Mouse (Mus musculus) embryo, embryonic 10 days (tissue): ENCODE data around the gene Gm11084.
A peak's percentile ranks its signal among the peaks of the same experiment; 100 is the strongest.
"Not testable (repeated sequence)": the region's sequence is repeated elsewhere in the genome, so short reads cannot be mapped to it uniquely, and the experiment has no call there.

Experiments used
- DNase-seq: peaks from one replicate; pipeline ENCODE4 v3.0.0-alpha.2; 2015; ENCODE audit warnings: low spot score

Gene Gm11084

DNA sequence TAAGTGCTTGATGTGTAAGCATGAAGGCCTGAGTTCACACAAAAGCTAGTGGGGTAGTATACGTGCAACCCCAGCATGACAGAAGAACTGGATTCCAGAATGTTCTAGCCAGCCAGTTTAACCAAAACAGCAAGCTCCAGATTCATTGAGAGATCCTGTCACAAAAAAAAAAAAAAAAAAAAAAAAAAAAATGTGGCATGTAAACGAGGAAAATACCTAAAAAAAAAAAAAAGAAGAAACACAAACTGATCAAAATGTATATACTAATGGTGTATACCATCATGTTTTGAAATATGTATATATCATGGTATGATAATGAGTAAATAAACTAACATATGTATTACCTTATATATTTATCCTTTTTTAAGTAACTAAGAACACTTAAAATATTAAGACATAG lies 7.6 kb upstream of the Gm11084 start:
- DNase-seq = no peak

- no peak for DNase-seq
These were observed 6.0 kb upstream of the Gm11084 start for GRCm38 (mm10) chr2:72992497-72992896.

- not testable (repeated sequence) for DNase-seq
These were observed 2.4 kb upstream of the Gm11084 start for GRCm38 (mm10) chr2:72988945-72989344.

DNA sequence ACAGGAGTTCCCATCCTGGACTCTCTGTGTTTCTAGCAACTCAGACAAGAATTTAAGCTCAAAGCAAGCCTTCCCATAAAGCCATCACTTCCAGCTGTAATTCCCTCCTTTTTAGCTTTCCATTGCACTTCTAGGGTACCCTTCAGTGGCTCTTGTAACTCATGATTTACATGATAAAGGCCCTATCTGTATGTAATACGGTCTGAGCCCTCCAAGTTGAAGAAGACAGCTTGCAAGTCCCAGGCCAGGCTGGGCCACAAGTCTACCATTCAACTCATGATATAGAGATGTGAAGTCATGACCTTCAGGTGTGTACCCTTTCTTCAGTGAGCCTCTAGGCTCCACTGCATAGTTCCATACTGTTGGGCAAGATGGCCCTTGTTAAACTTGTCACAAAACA lies 1.0 kb downstream of the Gm11084 start:
- no peak for DNase-seq

DNA sequence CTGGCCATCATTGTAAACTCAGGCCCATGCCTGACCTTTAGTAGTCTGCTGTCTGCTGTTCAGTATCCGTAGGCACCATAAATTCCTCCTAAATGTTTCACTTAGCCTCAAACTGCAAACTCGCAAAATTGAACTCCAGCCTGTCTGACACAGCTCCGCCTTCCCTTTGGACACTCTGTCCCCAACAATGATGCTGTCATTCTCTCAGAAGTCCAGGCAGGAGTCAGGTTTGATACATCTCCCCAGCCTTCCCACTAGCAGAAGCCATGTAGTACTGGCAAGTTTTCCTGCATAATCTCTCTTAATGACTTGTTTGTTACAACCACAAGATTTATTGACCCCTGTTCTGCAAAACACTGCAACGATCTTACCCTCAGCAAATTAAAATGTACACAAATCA lies 1.7 kb downstream of the Gm11084 start:
- no peak for DNase-seq

GRCm38 (mm10) chr2:72983211-72983610 lies 3.3 kb downstream of the Gm11084 start:
- DNase-seq = no peak

DNA sequence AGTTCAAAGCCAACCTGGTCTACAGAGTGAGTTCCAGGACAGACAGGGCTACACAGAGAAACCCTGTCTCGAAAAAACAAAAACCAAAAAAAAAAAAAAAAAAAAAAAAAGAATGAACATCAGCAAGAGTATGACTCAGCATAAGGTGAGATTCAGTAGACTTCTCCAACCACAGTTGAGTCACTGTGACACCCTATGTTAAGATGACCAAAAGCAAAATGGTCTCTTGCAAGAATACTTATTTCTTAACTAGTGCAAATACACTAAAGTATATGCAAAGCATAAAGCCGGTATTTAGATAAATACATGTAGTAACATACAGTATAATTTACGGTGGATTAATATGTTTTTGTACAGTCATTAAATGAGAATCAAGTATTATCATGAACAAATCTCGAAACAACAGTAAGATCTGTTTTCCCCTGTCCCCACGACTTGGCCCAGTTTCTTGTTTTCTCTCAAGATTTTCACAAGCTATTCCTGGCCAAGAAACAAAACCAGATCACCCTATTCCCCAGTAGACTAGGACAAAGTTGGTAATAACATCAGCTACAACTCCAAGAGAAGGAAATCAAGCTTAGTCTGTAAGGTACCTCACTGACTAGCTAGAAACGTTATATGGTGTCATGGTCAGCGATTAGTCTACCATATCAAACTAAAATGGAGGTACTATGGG lies 4.3 kb downstream of the Gm11084 start:
- DNase-seq = no peak

GRCm38 (mm10) chr2:72981441-72982109 lies 4.9 kb downstream of the Gm11084 start:
- DNase-seq = no peak

DNA sequence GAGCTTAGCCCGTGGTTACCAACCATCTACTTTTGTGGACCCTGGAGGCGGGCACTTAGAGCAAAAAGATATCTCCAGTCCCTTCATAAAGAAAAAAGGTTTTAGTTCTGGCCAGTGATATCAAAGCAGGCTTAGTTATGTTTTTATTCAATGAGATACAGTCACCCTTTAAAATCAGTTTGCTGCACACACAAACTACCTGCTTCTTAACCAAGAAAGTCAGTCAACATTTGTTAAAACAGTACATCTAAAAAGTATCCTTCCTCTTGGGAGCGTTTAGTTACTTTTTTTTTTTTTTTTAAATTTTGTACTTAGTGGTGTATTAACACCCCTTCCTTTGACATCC lies 5.5 kb downstream of the Gm11084 start:
- no peak for DNase-seq

GRCm38 (mm10) chr2:72980337-72981074 lies 6.0 kb downstream of the Gm11084 start, which contains the start of gene Sp3:
Sp3 (minus strand) TSS chr2:72980446.
- peak; percentile 96 for DNase-seq

- peak; percentile 90 for DNase-seq
These were observed 6.9 kb downstream of the Gm11084 start for GRCm38 (mm10) chr2:72979659-72980071.

DNA sequence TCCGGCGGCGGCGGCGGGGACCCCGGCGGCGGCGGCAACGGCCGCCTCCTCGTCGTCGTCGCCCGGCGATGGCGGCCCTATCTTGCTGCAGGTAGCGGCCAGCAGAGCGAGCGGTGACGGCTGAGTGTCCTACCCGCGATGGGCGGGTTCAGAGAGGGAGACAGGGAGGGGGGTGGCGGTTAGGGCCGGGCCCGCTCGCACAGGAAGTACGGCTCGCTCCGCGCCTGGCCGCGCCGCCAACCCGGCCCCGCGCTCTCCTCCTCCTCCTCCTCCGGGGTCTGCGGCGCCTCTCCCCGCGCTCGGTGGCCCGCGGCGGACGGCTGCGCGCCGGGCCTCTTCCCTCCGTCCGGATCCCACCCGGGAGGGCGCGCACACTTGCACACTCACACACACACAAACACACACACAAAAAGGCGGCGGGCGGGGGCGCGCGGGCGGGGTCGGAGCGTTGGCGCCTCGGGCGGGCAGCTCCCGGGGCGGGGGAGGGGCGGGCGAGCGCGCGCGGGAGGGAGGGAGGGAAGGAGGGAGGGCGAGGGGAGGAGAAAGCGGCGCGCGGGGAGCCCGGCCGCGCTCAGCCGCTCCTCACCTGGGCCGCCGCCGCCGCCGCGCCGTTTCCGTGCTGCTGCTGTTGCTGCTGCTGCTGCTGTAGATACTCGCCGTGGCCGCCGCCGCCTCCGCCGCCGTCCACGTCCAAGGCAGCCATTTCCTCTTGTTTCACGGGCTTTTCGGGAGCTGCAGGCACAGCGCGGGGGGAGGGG lies 7.4 kb downstream of the Gm11084 start:
- DNase-seq = peak; percentile 87

DNA sequence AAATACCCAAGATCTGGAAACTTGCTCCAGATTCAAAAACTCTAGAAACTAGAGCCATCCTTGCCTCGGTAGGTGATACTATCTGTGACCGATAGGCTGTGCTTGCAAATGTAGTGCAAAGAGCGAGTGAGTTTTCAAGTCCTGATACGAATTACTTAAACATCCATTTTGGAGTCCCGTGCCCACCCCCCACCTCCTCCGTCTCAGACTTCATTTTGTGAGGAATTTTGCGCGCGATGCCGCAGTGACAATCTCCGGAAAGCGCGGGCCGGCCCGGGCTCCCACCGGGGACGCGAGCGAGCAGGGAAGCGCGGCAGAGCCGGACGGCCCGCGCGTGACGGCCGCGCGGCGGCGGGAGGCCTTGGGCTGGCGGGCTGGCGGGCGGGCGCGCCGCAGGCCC lies 8.0 kb downstream of the Gm11084 start:
- peak; percentile 78 for DNase-seq

GRCm38 (mm10) chr2:72977272-72977671 lies 9.2 kb downstream of the Gm11084 start:
- DNase-seq = no peak

DNA sequence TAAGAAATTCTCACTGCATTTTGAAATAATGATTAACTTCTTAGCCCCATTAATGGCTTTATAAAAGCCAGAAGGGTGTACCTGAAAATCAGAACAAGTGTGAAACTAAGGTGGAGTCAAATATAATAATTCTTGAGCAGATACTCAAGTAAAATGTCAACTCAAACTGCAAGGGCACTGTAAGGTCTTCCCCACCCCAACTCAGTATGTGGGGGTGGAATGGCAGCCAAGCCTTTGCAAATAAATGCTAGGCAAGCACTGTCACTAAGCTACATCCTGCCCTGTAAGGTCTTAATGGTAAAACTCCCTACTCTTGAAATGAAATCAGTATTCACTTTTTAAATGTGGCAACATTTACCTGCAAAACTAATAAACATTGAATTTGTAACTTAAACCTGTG lies 10.5 kb downstream of the Gm11084 start:
- DNase-seq = no peak

- no peak for DNase-seq
These were observed 15.7 kb downstream of the Gm11084 start for GRCm38 (mm10) chr2:72970831-72971230.

DNA sequence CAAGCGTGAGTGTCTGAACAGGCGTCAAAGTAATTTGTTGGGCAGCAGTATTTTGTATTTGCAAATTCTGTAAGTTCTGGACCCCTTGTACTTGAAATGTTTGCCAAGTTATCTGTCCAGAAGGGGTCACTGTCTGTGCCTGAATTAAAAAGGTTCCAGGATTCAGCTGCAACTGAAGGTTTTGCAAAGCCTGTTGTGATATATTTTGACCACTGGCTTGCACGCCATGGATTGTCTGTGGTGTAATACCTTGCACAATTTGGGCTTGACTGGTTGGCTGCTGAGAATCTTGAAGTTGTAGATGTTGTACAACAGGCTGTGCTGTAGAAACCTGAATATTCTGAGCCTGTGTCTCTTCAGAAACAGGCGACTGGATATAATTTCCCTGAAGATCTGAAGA lies 16.2 kb downstream of the Gm11084 start:
- DNase-seq = no peak

DNA sequence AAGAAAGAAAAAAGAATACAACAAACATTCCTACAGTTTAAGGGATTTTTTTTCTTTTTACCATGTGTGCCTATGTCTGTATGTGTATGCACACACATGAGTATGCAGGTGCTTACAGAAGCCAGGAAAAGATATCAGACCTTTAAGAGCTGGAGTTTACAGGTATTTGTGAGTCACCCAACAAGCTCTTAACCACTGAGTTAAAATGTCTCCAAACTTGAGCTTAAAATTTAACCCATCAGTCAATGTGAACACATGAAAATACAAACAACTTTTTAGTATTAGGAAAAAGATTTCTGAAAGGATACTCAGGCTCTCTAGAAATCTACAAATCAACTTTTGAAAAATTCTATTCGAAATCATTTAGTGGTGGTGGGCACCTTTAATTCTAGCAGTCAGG lies 18.0 kb downstream of the Gm11084 start:
- DNase-seq = no peak

DNA sequence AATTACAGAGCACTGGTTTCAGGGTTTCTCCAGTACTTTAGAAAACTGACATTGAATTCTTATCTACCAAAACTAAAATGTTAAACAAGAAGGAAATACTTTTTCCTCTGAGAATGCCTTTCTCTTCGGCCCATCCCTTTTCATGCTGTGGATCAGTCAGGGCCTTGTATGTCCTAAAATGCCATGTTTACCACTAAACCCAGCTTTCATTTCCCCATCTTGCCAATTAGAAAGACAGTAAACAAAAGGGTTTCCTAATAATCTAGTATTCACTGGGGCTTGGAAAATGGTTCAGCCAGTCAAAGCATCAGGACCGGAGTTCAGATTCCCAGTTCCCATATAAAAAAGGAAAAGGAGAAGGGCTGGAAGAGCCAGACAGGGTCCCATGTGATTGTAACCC lies 21.1 kb downstream of the Gm11084 start:
- no peak for DNase-seq

DNA sequence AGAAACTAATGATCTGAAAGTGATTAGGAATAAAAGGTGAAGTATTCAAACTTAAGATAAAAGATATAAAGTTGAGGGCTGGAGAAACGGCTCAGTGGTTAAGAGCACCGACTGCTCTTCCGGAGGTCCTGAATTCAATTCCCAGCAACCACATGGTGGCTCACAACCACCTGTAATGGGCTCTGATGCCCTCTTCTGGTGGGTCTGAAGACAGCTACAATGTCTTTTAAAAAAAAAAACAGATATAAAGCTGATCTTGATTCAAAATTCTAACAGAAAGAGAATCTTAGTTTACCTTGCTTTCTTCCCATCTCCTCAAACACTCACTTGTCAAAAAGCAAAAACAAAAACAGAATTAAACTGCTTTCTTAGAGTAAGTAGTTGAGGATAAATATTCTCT lies 30.1 kb downstream of the Gm11084 start:
- DNase-seq = no peak

GRCm38 (mm10) chr2:72952979-72953378 lies 33.5 kb downstream of the Gm11084 start:
- no peak for DNase-seq

GRCm38 (mm10) chr2:72935937-72936336 lies 50.6 kb downstream of the Gm11084 start:
- peak; percentile 18 for DNase-seq
